Mouse (Mus musculus): Measurements from ENCODE around the gene Ect2. TPM values are rescaled to one million over a fixed set of nuclear protein-coding genes. Genes with fewer than 3 reads are reported as not detected.

The Ect2 gene
- total RNA-seq, 2 experiments from 2014 or later, result 1.1 to 1.3 TPM

DNA sequence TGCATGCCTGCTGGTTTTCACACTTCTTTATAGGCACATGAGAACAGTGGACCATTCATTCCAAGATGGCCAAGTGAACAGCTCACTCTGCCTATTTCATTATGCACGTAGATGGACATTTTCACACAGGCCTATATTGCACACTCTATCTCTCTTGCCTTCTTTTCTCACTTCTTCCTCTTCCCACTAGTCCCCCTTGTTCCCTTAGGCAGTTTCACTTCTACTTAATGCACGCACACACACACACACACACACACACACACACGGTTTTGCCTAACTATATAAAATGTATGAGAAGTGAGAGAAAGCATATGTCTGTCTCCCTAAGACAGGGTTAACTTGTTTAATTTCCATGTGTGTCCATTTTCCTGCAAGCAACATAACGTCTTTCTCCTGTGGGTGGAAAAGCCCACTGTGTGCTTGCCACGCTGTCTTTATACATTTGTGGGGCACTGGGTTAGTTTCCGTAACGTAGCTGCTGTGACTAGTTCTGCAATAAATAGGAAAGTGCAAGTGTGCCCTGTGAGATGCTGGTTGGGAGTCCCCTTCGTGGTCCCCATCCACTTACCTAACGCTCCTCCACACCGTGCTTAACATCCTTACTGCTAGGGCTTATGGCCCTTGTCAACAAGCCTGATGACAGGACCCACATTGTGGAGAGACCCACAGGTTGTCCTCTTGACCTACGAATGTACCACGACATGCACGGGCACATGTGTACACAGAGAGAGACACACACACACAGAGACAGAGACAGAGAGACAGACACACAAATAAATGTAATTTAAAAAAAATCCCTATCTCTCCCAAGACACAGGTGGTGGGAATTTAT, 72.2 kb downstream of the Ect2 start:
- DNase-seq (ENCODE audit: low spot score in 2 of 2), result no peak
- intact Hi-C loops (cut with DNase I), result no loop called here

DNA sequence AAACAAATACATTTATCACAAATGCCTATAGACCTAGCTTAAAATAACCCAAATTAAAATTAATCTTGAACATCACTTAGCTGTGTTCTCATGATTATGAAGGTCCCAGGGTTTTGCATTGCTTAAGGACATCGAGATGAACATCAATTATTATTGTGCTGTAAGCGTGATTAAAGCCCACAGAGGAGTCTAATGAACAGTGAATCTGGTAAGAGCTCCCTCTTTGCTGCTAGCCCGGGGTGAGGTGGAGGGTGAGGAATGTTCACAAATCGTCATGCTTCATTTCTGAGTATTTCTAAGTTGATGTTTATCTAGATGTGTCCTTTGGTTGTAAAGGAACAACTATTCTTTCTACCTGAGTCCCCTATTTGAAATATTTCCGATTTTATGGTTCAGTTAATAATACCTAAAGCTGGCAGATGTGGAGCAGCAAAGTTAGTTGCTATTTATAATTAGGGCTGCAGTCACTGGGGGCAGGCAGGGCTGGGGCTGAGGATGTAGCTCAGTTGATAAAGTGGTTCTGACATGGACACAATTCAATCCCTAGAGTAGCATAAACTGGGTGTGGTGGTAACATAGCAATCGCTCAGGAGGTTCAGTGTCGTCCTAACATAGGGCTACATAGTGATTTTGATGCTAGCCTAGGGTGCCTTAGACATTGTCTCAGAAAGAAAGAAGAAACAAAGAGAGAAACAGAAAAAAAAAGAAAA, 73.5 kb downstream of the Ect2 start:
- intact Hi-C loops (cut with DNase I), result no loop called here
- no peak for DNase-seq (ENCODE audit: low spot score in 2 of 2)

DNA sequence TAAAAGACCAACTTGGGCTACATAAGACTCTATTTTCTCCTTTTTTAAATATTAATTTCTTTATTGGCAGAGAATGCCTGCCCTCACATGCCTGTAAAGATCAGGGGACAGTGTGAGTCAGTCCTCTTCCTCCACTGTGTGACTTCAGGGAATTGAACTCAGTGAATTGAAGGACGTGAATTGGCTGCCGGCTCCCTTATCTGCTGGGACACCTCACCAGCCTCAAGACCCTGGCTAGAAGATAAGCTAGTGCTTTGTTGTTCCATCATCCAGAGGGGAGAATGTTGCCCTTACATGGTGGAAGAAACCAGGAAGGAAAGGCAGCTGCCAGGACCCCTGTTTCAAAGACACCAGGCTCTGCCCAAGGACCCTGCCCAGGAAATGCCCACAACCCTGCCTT, 79.8 kb downstream of the Ect2 start:
- intact Hi-C loops (cut with DNase I), result no loop called here
- no peak for DNase-seq (ENCODE audit: low spot score in 2 of 2)

DNA sequence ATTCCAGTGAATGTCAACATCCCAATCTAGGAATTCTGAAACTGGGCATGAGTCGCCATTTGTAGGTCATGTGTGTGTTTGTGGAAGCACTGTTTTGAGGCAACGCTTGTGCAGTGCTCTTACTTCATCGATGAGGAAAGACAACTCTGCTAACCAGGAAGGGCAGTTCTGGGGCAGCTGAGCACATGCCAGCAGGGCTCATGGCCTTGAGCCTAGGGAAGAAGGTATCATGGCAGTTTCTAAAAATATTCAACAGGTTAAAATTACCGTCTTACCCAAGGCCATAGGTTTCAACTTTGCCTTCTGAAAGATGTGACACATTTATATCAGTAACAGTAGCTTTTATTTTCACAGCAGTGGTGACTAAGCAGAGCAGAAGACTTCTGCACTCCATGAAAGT, 82.0 kb downstream of the Ect2 start:
- no peak for DNase-seq (ENCODE audit: low spot score in 2 of 2)
- intact Hi-C loops (cut with DNase I), result no loop called here

DNA sequence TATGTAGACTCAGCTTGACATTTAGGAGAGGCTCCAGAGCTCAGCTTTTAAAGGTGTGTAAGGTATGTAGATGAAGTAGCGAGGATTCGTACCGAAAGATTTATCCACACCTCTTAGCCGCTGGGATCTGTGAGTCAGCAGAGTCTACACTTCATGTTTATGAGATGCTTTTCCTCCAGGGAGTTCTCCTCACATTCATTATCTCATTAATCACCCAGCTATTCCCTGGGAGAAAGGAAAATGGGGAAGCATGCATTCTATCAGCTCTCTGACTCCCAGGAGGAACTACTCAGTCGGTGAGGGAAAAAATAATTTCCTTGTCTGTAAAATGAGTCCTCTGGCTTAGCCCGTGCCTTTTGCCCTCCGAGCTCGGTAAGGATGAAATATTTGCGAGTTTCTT, 83.3 kb downstream of the Ect2 start:
- no peak for DNase-seq (ENCODE audit: low spot score in 2 of 2)
- intact Hi-C loops (cut with DNase I), result no loop called here

DNA sequence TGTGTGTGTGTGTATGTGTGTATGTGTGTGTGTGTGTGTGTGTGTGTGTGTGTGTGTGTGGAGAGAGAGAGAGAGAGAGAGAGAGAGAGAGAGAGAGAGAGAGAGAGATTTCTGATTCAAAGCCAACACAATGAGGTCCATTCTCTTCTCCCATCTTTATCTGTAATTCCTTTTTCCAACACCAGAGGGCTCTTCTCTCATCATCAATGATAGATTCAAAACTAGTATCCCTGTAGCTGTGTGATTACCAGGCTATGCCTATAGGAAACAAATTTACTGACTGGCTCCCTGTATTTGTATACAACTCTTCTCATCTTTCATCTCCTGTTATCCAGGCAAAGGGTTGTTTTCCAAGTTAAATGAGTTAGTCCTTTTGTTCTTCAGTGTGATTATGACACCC, 86.5 kb downstream of the Ect2 start:
- intact Hi-C loops (cut with DNase I), result no loop called here
- DNase-seq (ENCODE audit: low spot score in 2 of 2), result no peak

DNA sequence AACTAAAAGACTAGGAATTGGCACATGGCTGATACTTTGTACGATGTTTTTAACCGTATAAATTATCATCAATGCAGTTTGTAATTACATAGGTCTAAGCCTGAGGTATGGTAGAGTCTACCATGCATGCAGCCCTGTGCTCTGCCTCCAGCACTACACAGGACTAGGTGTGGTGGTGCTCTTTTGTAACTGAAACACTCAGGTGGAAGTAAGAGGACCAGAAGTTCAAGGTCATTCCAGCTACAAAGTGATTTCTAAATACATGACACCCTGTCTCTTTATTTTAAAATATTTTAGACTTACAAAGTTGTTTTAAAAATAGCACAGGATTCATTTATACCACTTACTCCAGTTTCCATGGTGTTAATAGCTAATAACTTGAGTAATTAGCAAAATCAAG, 88.8 kb downstream of the Ect2 start:
- intact Hi-C loops (cut with DNase I), result no loop called here
- no peak for DNase-seq (ENCODE audit: low spot score in 2 of 2)

DNA sequence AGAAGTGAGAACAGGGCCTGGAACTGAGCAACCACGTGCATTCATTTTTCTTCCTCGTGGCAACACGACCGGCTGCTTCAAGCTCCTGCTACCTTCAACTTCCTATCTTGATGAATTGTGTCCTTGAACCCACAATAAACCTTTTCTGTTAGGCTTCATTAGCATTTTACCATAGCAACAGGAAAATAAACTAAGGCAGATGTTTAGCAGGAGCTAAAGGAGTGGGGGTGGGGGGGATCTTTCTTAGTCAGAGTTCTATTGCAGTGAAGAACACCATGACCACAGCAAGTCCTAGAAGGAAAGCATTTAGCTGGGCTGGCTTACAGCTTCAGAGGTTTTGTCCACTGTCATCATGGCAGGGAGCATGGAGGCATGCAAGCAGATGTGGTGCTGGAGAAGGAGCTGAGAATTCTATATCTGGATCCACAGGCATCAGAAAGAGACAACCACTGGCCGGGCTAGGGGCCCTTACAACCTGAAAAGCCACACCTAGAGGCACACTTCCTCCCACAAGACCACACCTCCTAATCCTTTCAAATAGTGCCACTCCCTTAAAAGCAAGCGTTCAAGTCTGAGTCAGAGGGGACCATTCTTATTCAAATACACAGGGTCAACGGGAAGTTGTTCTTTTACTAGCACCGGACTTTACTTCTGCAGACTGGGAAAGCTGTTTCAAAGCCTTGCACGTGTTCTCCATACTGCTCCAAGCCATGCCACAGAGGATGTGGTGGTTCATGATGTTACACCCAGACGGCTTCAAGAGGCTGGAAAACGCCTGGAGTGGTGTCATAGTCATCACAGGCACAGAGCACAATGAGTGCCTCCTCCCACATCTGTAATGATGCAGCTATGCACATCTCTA, 90.0 kb downstream of the Ect2 start:
- intact Hi-C loops (cut with DNase I), result no loop called here
- DNase-seq (ENCODE audit: low spot score in 2 of 2), result no peak

DNA sequence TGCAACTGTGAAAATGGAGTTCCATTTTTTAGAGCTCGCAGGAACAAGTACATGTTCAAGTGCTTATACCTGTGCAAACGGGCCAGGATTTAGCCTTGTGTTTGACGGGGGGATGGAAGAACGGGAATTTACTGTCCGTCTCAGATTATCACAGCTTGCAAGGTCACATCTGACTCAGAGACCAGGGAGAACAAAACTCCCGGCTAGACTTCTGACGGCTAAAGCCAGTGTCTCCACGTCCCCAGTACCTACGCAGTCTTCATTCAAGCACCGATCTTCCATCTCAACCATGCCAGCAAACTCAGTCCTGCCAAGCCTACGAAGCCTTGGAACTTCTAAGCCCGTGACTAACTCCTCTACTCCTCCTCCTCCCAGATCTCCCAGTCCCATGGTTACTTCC, 93.2 kb downstream of the Ect2 start:
- no peak for DNase-seq (ENCODE audit: low spot score in 2 of 2)
- intact Hi-C loops (cut with DNase I), result no loop called here

DNA sequence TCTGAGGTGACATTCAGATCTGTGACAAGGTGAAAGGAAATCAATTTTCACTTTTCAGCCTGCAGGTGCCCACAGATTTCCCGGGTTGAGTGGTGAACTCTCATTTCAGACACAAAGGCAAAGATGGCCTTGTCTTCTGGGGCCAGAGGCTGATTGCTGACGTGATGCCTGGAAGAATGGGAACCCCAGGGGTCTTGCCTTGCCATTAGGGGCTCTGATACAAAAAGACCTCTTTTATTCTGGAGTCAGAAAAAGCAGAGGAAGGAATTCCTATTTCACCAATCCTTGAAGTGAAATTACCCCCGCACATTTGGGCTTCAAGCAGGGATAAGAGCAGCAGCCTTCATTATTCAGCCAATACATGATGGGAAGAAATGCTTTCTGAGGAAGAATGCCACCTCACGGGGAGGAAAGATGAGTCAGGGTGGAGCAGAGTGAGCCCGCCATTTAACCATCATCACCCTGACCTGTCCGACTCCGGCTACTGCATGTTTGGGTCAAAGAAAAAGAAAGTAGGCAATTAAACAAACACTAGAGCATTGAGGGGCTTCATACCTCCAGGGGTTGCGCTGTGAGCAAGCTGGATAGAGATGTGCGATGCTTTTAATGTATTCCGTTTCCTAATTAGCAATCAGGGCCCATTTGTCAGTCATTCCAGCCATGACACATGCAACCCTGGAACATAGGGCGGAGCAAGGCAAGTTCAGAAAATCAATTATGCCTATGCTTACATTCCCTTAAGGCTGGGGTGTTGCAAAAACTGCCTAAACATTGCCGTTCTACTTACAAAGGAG, 94.0 kb downstream of the Ect2 start:
- DNase-seq (ENCODE audit: low spot score in 2 of 2), result no peak
- intact Hi-C loops (cut with DNase I), result no loop called here

DNA sequence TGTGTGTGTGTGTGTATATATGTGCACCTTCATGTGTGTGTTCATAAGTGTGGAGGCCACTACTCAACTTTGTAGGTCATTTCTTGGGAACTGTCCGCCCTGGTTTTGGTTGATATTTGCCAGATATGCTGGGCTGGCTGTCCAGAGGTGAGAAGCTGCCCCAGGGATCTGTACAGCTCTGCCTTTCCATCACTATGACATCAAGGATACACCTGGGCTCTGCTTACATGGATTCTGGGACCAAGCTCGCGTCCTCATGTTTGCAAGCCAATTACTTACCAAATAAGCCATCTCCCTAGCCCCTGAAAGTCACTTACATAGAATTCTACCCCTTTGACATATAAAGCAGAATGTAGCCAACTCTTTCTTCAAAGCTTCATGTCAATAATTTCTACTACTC, 98.2 kb downstream of the Ect2 start:
- intact Hi-C loops (cut with DNase I), result no loop called here
- DNase-seq (ENCODE audit: low spot score in 2 of 2), result no peak

DNA sequence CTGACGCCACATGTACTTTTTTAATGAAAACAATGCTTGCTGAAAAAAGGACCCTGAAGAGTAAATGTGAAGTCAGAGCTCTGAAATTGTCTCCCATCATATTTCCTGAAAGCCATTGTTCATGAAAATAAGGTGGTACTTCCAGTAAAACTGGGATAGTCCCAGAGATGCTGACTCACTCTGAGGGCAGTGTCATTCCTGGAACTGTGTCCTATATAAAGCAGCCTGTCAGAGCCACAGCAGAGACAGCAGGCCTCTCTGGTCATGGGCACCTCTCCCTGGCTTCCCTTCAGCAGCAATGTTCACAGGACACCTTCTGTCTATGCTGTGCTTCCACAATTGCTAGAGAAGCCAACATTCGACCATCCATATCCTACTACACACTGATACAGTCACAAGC, 98.9 kb downstream of the Ect2 start:
- DNase-seq (ENCODE audit: low spot score in 2 of 2), result peak in 1 of 2 experiments; percentile 22
- intact Hi-C loops (cut with DNase I), result no loop called here

Other genes starting within 250 kb of the Ect2 start
- gene Nceh1, start 29.1 kb upstream of the Ect2 start, total RNA-seq (2021), result 100 to 1,000 TPM; 117 to 127 TPM
- gene Tnfsf10, start 163.2 kb upstream of the Ect2 start, total RNA-seq (2021), result 1 to 10 TPM; 1.2 to 1.5 TPM
- gene Ghsr, start 217.5 kb upstream of the Ect2 start, total RNA-seq (2021), result under 1 TPM; 0.09 to 0.14 TPM

Data from left cerebral cortex, postnatal 25 days (tissue).